In genomic region chr2:135947839-135948238, GRCm38 (mm10) we compare ENCODE assay signal across 20 mouse cellular contexts.
DNase-seq lines count a peak whose midpoint lies in the region; ATAC-seq and TF ChIP-seq lines count a peak whose summit lies in the region.
"Had no signal": no experiment of that assay in that cellular context is flagged by ENCODE, and none has a peak within 500 bp of the region (broad histone marks: within the 10 kb centered on the region; RNA-seq: fewer than 3 reads in every experiment).

No protein-coding gene starts in this region.

- peak; percentile 66 for TF ChIP-seq CTCF in cerebellum, adult 2 months (IDR thresholded peaks at IDR 0.05; ENCODE audit: borderline replicate concordance, insufficient read depth, low read depth, low read length)
- peak; percentile 33 for TF ChIP-seq CTCF in left cerebral cortex, adult 2 months (IDR thresholded peaks at IDR 0.05)
- peak; percentile 39 for TF ChIP-seq CTCF in ES-Bruce4 (IDR thresholded peaks at IDR 0.05; ENCODE audit: low read depth, low read length)

- intact Hi-C loops in left cerebral cortex, adult 2 months (cut with DNase I), result no loop called here
- intact Hi-C loops in left cerebral cortex, postnatal 10 days (cut with DNase I), result no loop called here

- TF ChIP-seq EP300 in ES-Bruce4 (IDR thresholded peaks at IDR 0.05; ENCODE audit: insufficient read depth, low read depth, low read length), result no peak

- TF ChIP-seq POLR2A in cerebellum, adult 2 months (IDR thresholded peaks at IDR 0.05; ENCODE audit: borderline replicate concordance, insufficient read depth, low read length), result no peak
- TF ChIP-seq POLR2A in ES-Bruce4 (IDR thresholded peaks at IDR 0.05; ENCODE audit: insufficient read depth, low read length), result no peak

- H3K4me3 ChIP-seq in cerebellum, adult 2 months (replicated peaks; ENCODE audit: insufficient read depth, low read depth, low read length), result no peak overlapping the region
- no peak overlapping the region for H3K4me3 ChIP-seq in left cerebral cortex, adult 2 months
- H3K4me3 ChIP-seq in ES-Bruce4 (ENCODE audit: low read depth, low read length), result no peak overlapping the region
- H3K4me3 ChIP-seq in midbrain, embryonic 11.5 days (ENCODE audit: low read depth, low read length), result no peak overlapping the region
- H3K4me3 ChIP-seq: embryonic facial prominence, embryonic 13.5 days; forebrain, embryonic 15.5 days; hindbrain, embryonic 15.5 days; limb, embryonic 13.5 days had no signal

- H3K27ac ChIP-seq in cerebellum, adult 2 months (ENCODE audit: insufficient read depth, low read length), result no peak overlapping the region
- no peak overlapping the region for H3K27ac ChIP-seq in left cerebral cortex, adult 2 months
- H3K27ac ChIP-seq in ES-Bruce4 (ENCODE audit: insufficient read depth, low read length), result no peak overlapping the region
- H3K27ac ChIP-seq in midbrain, embryonic 11.5 days (ENCODE audit: low read depth, low read length), result no peak overlapping the region
- H3K27ac ChIP-seq: embryonic facial prominence, embryonic 13.5 days; forebrain, embryonic 15.5 days; hindbrain, embryonic 15.5 days; limb, embryonic 13.5 days; macrophage had no signal

- DNase-seq in cerebellum, adult 2 months, result peak in 1 of 2 experiments; percentile 49
- DNase-seq in cerebellum, adult 11 months, result no peak
- no peak for DNase-seq in left cerebral cortex, adult 2 months (ENCODE audit: extremely low spot score in 1 of 2, low spot score in 2 of 2)
- no peak for DNase-seq in left cerebral cortex, postnatal 10 days (ENCODE audit: extremely low spot score in 1 of 2, low spot score in 2 of 2)
- DNase-seq in brain, adult 2 months (ENCODE audit: low read depth, low spot score), result peak; percentile 63
- no peak for DNase-seq in gastrocnemius, postnatal 4 days (ENCODE audit: low spot score in 2 of 2)
- DNase-seq in midbrain, embryonic 11.5 days (ENCODE audit: low spot score, missing footprints), result no peak
- DNase-seq: adrenal gland, postnatal 25 days; B cell, adult 2 months; gastrocnemius, postnatal 36 days; kidney, postnatal 10 days; layer of hippocampus, postnatal 36 days; retina, postnatal 1 day; thymus, adult 18-20 months had no signal

- H3K9me3 ChIP-seq in ES-Bruce4 (replicated peaks; ENCODE audit: control insufficient read depth, insufficient read depth, low read length, poor library complexity, severe bottlenecking), result no peaks in the 10 kb centered on the region; the same call in 1 of the 2 replicates
- H3K9me3 ChIP-seq in midbrain, embryonic 11.5 days (ENCODE audit: control insufficient read depth, low read length), result peaks cover 5% of the 10 kb centered on the region; the same call in 1 of the 2 replicates
- H3K9me3 ChIP-seq: forebrain, embryonic 15.5 days; hindbrain, embryonic 15.5 days had no signal

- no peaks in the 10 kb centered on the region; the same call in 1 of the 2 replicates for H3K4me1 ChIP-seq in cerebellum, adult 2 months (ENCODE audit: control insufficient read depth, insufficient read depth, low read length)
- no peaks in the 10 kb centered on the region for H3K4me1 ChIP-seq in ES-Bruce4 (ENCODE audit: control insufficient read depth, insufficient read depth, low read length)
- no peaks in the 10 kb centered on the region for H3K4me1 ChIP-seq in midbrain, embryonic 11.5 days (ENCODE audit: control insufficient read depth, insufficient read depth, low read length)
- H3K4me1 ChIP-seq: embryonic facial prominence, embryonic 13.5 days; forebrain, embryonic 15.5 days; hindbrain, embryonic 15.5 days; limb, embryonic 13.5 days had no signal

- WGBS in cerebellum, adult 2 months, result 58% methylated on average over 1 of the region's 1 CpGs
- WGBS in midbrain, embryonic 11.5 days, result 88% methylated on average over 1 of the region's 1 CpGs

- no peak for ATAC-seq in midbrain, embryonic 11.5 days (ENCODE audit: low FRiP score)
- ATAC-seq: forebrain, embryonic 15.5 days had no signal

- no peaks in the 10 kb centered on the region for H3K36me3 ChIP-seq in ES-Bruce4 (ENCODE audit: control insufficient read depth, insufficient read depth, low read length, poor library complexity, severe bottlenecking)
- 0 out of 2 replicates have a peak, but pooled peaks cover 5% of the 10 kb centered on the region for H3K36me3 ChIP-seq in midbrain, embryonic 11.5 days (ENCODE audit: control insufficient read depth, insufficient read depth, low read length)
- H3K36me3 ChIP-seq: forebrain, embryonic 15.5 days had no signal

- H3K9ac ChIP-seq in ES-Bruce4 (ENCODE audit: low read depth, poor library complexity, severe bottlenecking), result no peak overlapping the region
- no peak overlapping the region for H3K9ac ChIP-seq in midbrain, embryonic 11.5 days (ENCODE audit: low read length)
- H3K9ac ChIP-seq: embryonic facial prominence, embryonic 13.5 days; forebrain, embryonic 15.5 days; hindbrain, embryonic 15.5 days; limb, embryonic 13.5 days had no signal

- no peaks in the 10 kb centered on the region for H3K27me3 ChIP-seq in cerebellum, adult 2 months (ENCODE audit: control insufficient read depth, insufficient read depth, low read length)
- H3K27me3 ChIP-seq in ES-Bruce4 (ENCODE audit: control insufficient read depth, insufficient read depth, low read length, poor library complexity, severe bottlenecking), result no peaks in the 10 kb centered on the region
- no peaks in the 10 kb centered on the region for H3K27me3 ChIP-seq in midbrain, embryonic 11.5 days (ENCODE audit: control insufficient read depth, insufficient read depth, low read length)
- H3K27me3 ChIP-seq: embryonic facial prominence, embryonic 13.5 days; forebrain, embryonic 15.5 days; hindbrain, embryonic 15.5 days; limb, embryonic 13.5 days had no signal

- H3K4me2 ChIP-seq in midbrain, embryonic 11.5 days, result no peak overlapping the region
- H3K4me2 ChIP-seq: embryonic facial prominence, embryonic 13.5 days; forebrain, embryonic 15.5 days; hindbrain, embryonic 15.5 days; limb, embryonic 13.5 days had no signal
